Mouse (Mus musculus) forebrain, embryonic 14.5 days (tissue): ENCODE results near the gene Dclre1c. TPM values are rescaled to one million over a fixed set of nuclear protein-coding genes. Genes with fewer than 3 reads are reported as not detected.

Source experiments
- ATAC-seq: fragments of 200-750 bp; cut with Nextera tagmentation; 2 replicates; pipeline ENCODE4 v1.8.0; 2017; ENCODE audit warnings: mild to moderate bottlenecking, moderate library complexity
- DNase-seq: peaks from one replicate; pipeline ENCODE4 v3.0.0-alpha.2; 2015; ENCODE audit warnings: low spot score
- H3K27ac ChIP-seq: fragments of 300-500 bp; sonication (generic); 2 replicates; pipeline ENCODE4 v1.5.1; 2014; ENCODE audit warnings: low read depth, mild to moderate bottlenecking, control low read depth, low read length, moderate library complexity
- H3K27me3 ChIP-seq: fragments of 300-500 bp; sonication (generic); replicated peaks from 2 replicates; pipeline ENCODE4 v1.6.1; 2014; ENCODE audit warnings: low read length, control low read depth, mixed read lengths; ENCODE audit not compliant: control insufficient read depth, insufficient read depth
- H3K36me3 ChIP-seq: fragments of 300-500 bp; sonication (generic); 2 replicates; pipeline ENCODE4 v1.6.1; 2014; ENCODE audit warnings: low read length, control low read depth; ENCODE audit not compliant: control insufficient read depth, insufficient read depth
- H3K4me1 ChIP-seq: fragments of 300-500 bp; sonication (generic); 2 replicates; pipeline ENCODE4 v1.6.1; 2014; ENCODE audit warnings: antibody characterized with exemption, low read length, control low read depth; ENCODE audit not compliant: control insufficient read depth, insufficient read depth
- H3K4me2 ChIP-seq: fragments of 300-500 bp; sonication (generic); 2 replicates; pipeline ENCODE4 v1.6.1; 2014; ENCODE audit warnings: mild to moderate bottlenecking, control low read depth, low read length
- H3K4me3 ChIP-seq: fragments of 300-500 bp; sonication (generic); 2 replicates; pipeline ENCODE4 v1.5.1; 2014; ENCODE audit warnings: low read depth, low read length, control low read depth
- H3K9ac ChIP-seq: fragments of 300-500 bp; sonication (generic); 2 replicates; pipeline ENCODE4 v1.6.1; 2014; ENCODE audit warnings: mild to moderate bottlenecking, low read length, control low read depth, moderate library complexity
- H3K9me3 ChIP-seq: fragments of 300-500 bp; sonication (generic); replicated peaks from 2 replicates; pipeline ENCODE4 v1.6.1; 2016; ENCODE audit warnings: low read length, control low read depth, mixed read lengths; ENCODE audit not compliant: control insufficient read depth
- WGBS: fragments of 180-500 bp; shearing (Covaris S2); extraction: QIAGEN DNeasy Blood & Tissue Kit; methylation state at CpG from one replicate; pipeline ENCODE4 v1.1.7; 2014; 5-methylcytosine and 5-hydroxymethylcytosine counted together
- polyA plus RNA-seq: library from polyadenylated mRNA; unstranded; fragments of >200 nt; fragmentation: Nextera tagmentation; extraction: Ambion mirVana; gene quantifications from 2 replicates; pipeline ENCODE4 v1.2.1, GENCODE M21; 2014

Dclre1c gene
- polyA plus RNA-seq, 1 experiment from 2014 or later = 7.8 TPM

DNA sequence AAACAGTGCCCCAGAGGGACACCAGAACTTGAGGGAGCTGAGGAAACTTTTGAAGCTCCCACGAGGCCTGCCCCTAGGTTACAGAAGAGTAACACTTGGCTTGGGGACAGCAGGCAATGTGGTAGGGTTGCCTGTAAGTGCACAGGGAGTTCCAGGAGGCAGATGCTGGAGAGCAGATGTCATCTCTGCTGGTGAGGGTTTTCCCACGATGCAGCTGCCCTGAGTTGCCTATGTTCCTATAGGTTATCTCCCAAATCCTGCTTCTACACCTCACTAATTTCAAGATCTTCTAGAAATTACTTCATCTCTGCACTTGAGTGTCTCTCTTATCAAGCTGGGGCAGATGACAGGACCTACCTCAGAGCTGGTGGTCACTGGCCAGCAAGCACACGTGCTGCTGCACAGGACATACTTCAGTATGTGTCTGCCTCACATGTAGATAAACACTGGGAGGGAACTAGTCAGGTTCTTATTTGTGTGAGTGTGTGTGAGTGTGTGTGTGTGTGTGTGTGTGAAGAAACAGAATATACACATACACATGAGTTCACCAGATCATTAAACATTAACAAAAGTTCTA is 70.0 kb downstream of the Dclre1c start:
- Histone ChIP-seq H3K4me3 (no peak overlapping the region), H3K27me3 (no peaks in the 10 kb centered on the region), H3K4me2 (no peak overlapping the region), H3K36me3 (peaks cover 81% of the 10 kb centered on the region), H3K27ac (no peak overlapping the region), H3K9ac (no peak overlapping the region), H3K9me3 (no peaks in the 10 kb centered on the region), H3K4me1 (no peaks in the 10 kb centered on the region)
- ATAC-seq (no peak), DNase-seq (no peak)
- 88% methylated on average over 3 of the region's 3 CpGs for WGBS

- H3K9me3 ChIP-seq = no peaks in the 10 kb centered on the region
- H3K4me1 ChIP-seq = no peaks in the 10 kb centered on the region
- ATAC-seq (no peak), DNase-seq (no peak)
- no peak overlapping the region for H3K4me3 ChIP-seq
- H3K9ac ChIP-seq = no peak overlapping the region
- WGBS = 92% methylated on average over 6 of the region's 6 CpGs
- H3K27me3 ChIP-seq = no peaks in the 10 kb centered on the region
- no peak overlapping the region for H3K27ac ChIP-seq
- peaks cover 70% of the 10 kb centered on the region for H3K36me3 ChIP-seq
- H3K4me2 ChIP-seq = no peak overlapping the region
Observed at GRCm38 (mm10) chr2:3499543-3499942, 75.6 kb downstream of the Dclre1c start.

- DNase-seq (no peak), ATAC-seq (no peak)
- H3K9me3 ChIP-seq = no peaks in the 10 kb centered on the region
- H3K4me1 ChIP-seq = no peaks in the 10 kb centered on the region
- WGBS = 95% methylated on average over 5 of the region's 5 CpGs
- H3K27me3 ChIP-seq = no peaks in the 10 kb centered on the region
- H3K9ac ChIP-seq = no peak overlapping the region
- H3K27ac ChIP-seq = no peak overlapping the region
- no peak overlapping the region for H3K4me2 ChIP-seq
- peaks cover 70% of the 10 kb centered on the region for H3K36me3 ChIP-seq
- no peak overlapping the region for H3K4me3 ChIP-seq
Observed at GRCm38 (mm10) chr2:3500886-3501285, 77.0 kb downstream of the Dclre1c start.

DNA sequence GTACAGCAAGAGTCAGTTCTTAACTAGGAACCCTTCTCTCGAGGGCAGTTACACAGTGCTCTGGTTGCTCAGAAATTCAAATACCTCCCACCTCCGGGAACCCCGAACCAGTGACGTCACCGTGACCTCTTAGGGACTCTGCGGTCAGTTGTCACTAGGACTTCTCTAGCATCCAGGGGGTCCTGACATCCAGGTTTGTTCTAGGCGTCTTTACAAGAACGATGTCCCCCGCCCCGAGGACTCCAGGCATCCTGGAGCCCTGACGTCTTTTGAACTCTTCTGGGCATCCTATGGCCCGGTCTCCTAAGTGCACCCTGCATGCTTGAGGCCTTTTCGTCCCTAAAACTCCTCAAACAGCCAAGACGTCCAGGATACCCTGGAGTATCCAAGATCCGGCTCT is 88.1 kb downstream of the Dclre1c start:
- DNase-seq (peak; percentile 28), ATAC-seq (no peak)
- peak overlapping the region; percentile 95 for H3K4me2 ChIP-seq
- H3K9ac ChIP-seq = peak overlapping the region; percentile 92
- H3K27me3 ChIP-seq = no peaks in the 10 kb centered on the region
- peaks cover 36% of the 10 kb centered on the region for H3K36me3 ChIP-seq
- H3K9me3 ChIP-seq = no peaks in the 10 kb centered on the region
- H3K27ac ChIP-seq = peak overlapping the region; percentile 68
- peaks cover 13% of the 10 kb centered on the region for H3K4me1 ChIP-seq
- peak overlapping the region; percentile 78 for H3K4me3 ChIP-seq
- WGBS = under 1% methylated on average over 15 of the region's 15 CpGs

- H3K4me3 ChIP-seq = peak within 1 kb of the TSS; percentile 78
- H3K27me3 ChIP-seq = no peaks in the 10 kb centered on the region
- H3K4me2 ChIP-seq = peak within 1 kb of the TSS; percentile 95
- peak within 1 kb of the TSS; percentile 92 for H3K9ac ChIP-seq
- WGBS = under 1% methylated on average over 60 of the region's 60 CpGs
- DNase-seq (peak; percentile 100), ATAC-seq (peak; percentile 100)
- H3K9me3 ChIP-seq = no peaks in the 10 kb centered on the region
- H3K36me3 ChIP-seq = peaks cover 31% of the 10 kb centered on the region
- peak within 1 kb of the TSS; percentile 68 for H3K27ac ChIP-seq
- H3K4me1 ChIP-seq = peaks cover 13% of the 10 kb centered on the region
Observed at GRCm38 (mm10) chr2:3512552-3513454, 88.9 kb downstream of the Dclre1c start, which contains the start of the genes Gm45902, Hspa14 and Cdnf. Gm45902 (minus strand) TSS chr2:3512790. Hspa14 (minus strand) TSS chr2:3512814. Cdnf (plus strand) TSS chr2:3513030.

Other genes with a start within 250 kb of the Dclre1c start
- 77.0 and 97.4 TPM in 2 replicates for gene Nmt2, start 139.9 kb upstream of the Dclre1c start, polyA plus RNA-seq
- 19.4 and 20.3 TPM in 2 replicates for gene Rpp38, start 91.5 kb upstream of the Dclre1c start, polyA plus RNA-seq
- 1.7 and 1.8 TPM in 2 replicates for gene Acbd7, start 88.0 kb upstream of the Dclre1c start, polyA plus RNA-seq
- gene Olah, start 26.9 kb upstream of the Dclre1c start, polyA plus RNA-seq = not detected in 2 replicates
- 5.7 and 6.3 TPM in 2 replicates for gene Meig1, start 1.5 kb upstream of the Dclre1c start, polyA plus RNA-seq
- gene Suv39h2, start 50.9 kb downstream of the Dclre1c start, polyA plus RNA-seq = 19.1 and 21.4 TPM in 2 replicates
- gene Gm45902, start 88.7 kb downstream of the Dclre1c start, polyA plus RNA-seq = 7.2 and 7.3 TPM in 2 replicates
- 91.7 and 92.6 TPM in 2 replicates for gene Hspa14, start 88.7 kb downstream of the Dclre1c start, polyA plus RNA-seq
- gene Cdnf, start 88.9 kb downstream of the Dclre1c start, polyA plus RNA-seq = 0.11 and 0.30 TPM in 2 replicates
- gene Fam107b, start 146.4 kb downstream of the Dclre1c start, polyA plus RNA-seq = 75.4 and 77.3 TPM in 2 replicates